Mouse (Mus musculus) cortical plate, adult 2 months (tissue): ENCODE measurements at regions not wholly inside any gene's neighbourhood (a gene's known extent, or its start where the extent isn't known, plus 50 kb on each side); places are given as distances from the start of the nearest gene placed in this dataset.

Source experiments
- CTCF ChIP-seq: fragments of 200-500 bp; IDR thresholded peaks from 2 replicates; pipeline ENCODE4 v1.5.1; 2011; ENCODE audit warnings: mild to moderate bottlenecking, control low read depth, low read length; ENCODE audit not compliant: insufficient read depth; ENCODE audit errors: extremely low read depth
- POLR2A ChIP-seq: fragments of 200-500 bp; IDR thresholded peaks from 2 replicates; pipeline ENCODE4 v1.6.1; 2011; ENCODE audit warnings: mild to moderate bottlenecking, low read length, control low read depth; ENCODE audit not compliant: insufficient read depth; ENCODE audit errors: extremely low read depth

GRCm38 (mm10) chrX:12837821-12838220 lies 75.9 kb upstream of the Med14 start:
- TF ChIP-seq CTCF (no peak), POLR2A (no peak)
